Mouse (Mus musculus) kidney, adult 2 months (tissue): ENCODE results near the gene Nnat.

Experiments
- CTCF ChIP-seq: fragments of 200-500 bp; conservative IDR thresholded peaks from 2 replicates; pipeline ENCODE4 v1.5.1; 2011; ENCODE audit warnings: low read depth, mild to moderate bottlenecking, control low read depth, low read length, moderate library complexity, mixed read lengths; ENCODE audit not compliant: insufficient read depth, insufficient read length
- POLR2A ChIP-seq: fragments of 200-500 bp; IDR thresholded peaks from one replicate; pipeline ENCODE4 v1.6.1; 2011; ENCODE audit warnings: low read depth, low read length, control low read depth

DNA sequence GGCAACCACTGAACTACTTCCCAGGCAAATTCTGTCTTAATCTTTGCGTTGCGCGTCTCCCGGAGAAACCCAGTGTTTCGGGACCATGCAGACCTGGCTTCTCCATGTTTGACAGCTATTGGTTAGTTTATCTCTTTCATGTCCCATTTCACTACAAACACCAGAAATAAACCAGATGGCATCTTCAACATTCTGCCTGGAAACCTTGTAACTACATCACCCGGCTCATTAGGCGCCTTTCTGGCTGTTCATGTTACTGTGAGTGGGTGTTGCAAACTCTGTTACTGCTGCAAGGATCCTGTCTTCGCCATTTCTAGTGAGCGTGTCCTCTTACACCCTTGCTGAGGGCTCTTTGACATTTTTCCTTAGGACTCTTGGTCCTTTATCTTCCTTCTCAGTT is 47.0 kb upstream of the Nnat start:
- no peak for TF ChIP-seq CTCF
- TF ChIP-seq POLR2A, result no peak
